Mouse (Mus musculus) frontal cortex, adult (tissue): ENCODE results near the gene Zfp507.
A peak's percentile ranks its signal among the peaks of the same experiment; 100 is the strongest.

Source experiments
- ATAC-seq: cut with Nextera tagmentation; 2 replicates; pipeline ENCODE4 v1.9.2; 2017; ENCODE audit warnings: mild to moderate bottlenecking, moderate library complexity, mixed read lengths; ENCODE audit not compliant: low TSS enrichment

The Zfp507 gene

GRCm38 (mm10) chr7:35802906-35803595 lies at the start of gene Zfp507:
Zfp507 (minus strand) TSS chr7:35803003.
- peak; percentile 85 for ATAC-seq

- ATAC-seq, result no peak
These were observed 47.6 kb upstream of the Zfp507 start for GRCm38 (mm10) chr7:35850426-35850825.

- ATAC-seq, result peak; percentile 38; the same call in 1 of the 2 replicates
These were observed 45.7 kb upstream of the Zfp507 start for GRCm38 (mm10) chr7:35848526-35848925.

GRCm38 (mm10) chr7:35840504-35840903 lies 37.7 kb upstream of the Zfp507 start:
- ATAC-seq, result no peak

GRCm38 (mm10) chr7:35836851-35837250 lies 34.0 kb upstream of the Zfp507 start:
- ATAC-seq, result peak; percentile 50; the same call in 1 of the 2 replicates

GRCm38 (mm10) chr7:35836415-35836814 lies 33.6 kb upstream of the Zfp507 start:
- ATAC-seq, result no peak

- no peak for ATAC-seq
These were observed 27.3 kb upstream of the Zfp507 start for GRCm38 (mm10) chr7:35830119-35830518.

GRCm38 (mm10) chr7:35823906-35824305 lies 21.1 kb upstream of the Zfp507 start:
- 0 out of 2 replicates have a peak, but pooled peaks have one; percentile 57 for ATAC-seq

- no peak for ATAC-seq
These were observed 19.5 kb upstream of the Zfp507 start for GRCm38 (mm10) chr7:35822320-35822719.

- peak; percentile 52; the same call in 1 of the 2 replicates for ATAC-seq
These were observed 18.6 kb upstream of the Zfp507 start for GRCm38 (mm10) chr7:35821357-35821756.

- no peak for ATAC-seq
These were observed 16.7 kb upstream of the Zfp507 start for GRCm38 (mm10) chr7:35819486-35819885.

GRCm38 (mm10) chr7:35814759-35815551 lies 12.2 kb upstream of the Zfp507 start:
- ATAC-seq, result no peak

- ATAC-seq, result peak; percentile 23; the same call in 1 of the 2 replicates
These were observed 10.5 kb upstream of the Zfp507 start for GRCm38 (mm10) chr7:35813306-35813705.

GRCm38 (mm10) chr7:35810736-35811135 lies 7.9 kb upstream of the Zfp507 start:
- ATAC-seq, result no peak

GRCm38 (mm10) chr7:35804206-35804605 lies 1.4 kb upstream of the Zfp507 start:
- no peak for ATAC-seq

GRCm38 (mm10) chr7:35802201-35802905 lies 450 bp downstream of the Zfp507 start:
- ATAC-seq, result peak; percentile 91

- ATAC-seq, result no peak
These were observed 6.7 kb downstream of the Zfp507 start for GRCm38 (mm10) chr7:35796123-35796522.

- no peak for ATAC-seq
These were observed 8.6 kb downstream of the Zfp507 start for GRCm38 (mm10) chr7:35794145-35794664.

- peak; percentile 77 for ATAC-seq
These were observed 10.5 kb downstream of the Zfp507 start for GRCm38 (mm10) chr7:35792150-35792848.

GRCm38 (mm10) chr7:35790926-35791325 lies 11.9 kb downstream of the Zfp507 start:
- ATAC-seq, result no peak

- ATAC-seq, result no peak
These were observed 12.6 kb downstream of the Zfp507 start for GRCm38 (mm10) chr7:35790201-35790600.
